Mouse (Mus musculus): ENCODE measurements around the gene Sh3bp1. TPM values are rescaled to one million over a fixed set of nuclear protein-coding genes. Genes with fewer than 3 reads are reported as not detected.

The Sh3bp1 gene
- total and polyA plus RNA-seq, 2 experiments from 2014 or later = 6.4 to 9.8 TPM

DNA sequence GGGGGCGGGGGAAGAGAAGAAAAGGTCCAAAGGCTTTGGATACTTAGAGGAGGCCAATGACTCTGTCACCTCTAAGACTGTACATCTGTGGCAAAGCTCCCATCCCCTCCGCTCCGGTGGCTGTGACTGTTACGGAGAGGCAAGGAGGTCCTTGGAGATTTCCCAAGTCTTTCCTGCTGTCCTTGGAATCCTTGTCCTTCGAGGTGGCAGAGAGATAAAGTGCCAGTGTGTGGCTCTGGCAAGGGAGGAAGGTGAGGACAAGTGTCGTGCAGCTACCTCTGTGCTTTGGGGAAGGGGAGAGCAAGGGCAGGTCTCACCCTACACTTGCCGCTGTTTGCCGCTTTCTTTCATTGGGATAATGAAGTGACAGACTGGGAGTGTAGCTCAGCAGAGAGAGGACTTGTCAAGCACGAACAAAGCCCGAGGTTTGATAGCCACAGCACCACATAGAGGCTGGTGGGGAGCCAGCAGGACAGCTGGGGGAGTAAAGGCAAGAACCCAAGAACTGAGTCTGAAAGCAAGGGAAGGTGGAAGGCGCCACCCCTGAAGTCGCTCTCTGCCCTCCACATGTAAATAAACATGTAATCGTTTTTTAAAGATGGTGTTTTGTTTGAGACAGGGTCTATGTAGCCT lies 25.6 kb upstream of the Sh3bp1 start:
- no peak overlapping the region for H3K4me2 ChIP-seq (ENCODE audit: low read depth, low read length)
- no peaks in the 10 kb centered on the region for H3K36me3 ChIP-seq (replicated peaks; ENCODE audit: control insufficient read depth, insufficient read depth, low read length)
- peaks cover 6% of the 10 kb centered on the region; the same call in 1 of the 2 replicates for H3K4me1 ChIP-seq (ENCODE audit: control insufficient read depth, insufficient read depth)
- WGBS = 36% methylated on average over 13 of the region's 13 CpGs
- H3K27me3 ChIP-seq (ENCODE audit: control insufficient read depth, insufficient read depth, low read length) = no peaks in the 10 kb centered on the region
- ATAC-seq (ENCODE audit: insufficient read depth, low read depth) (no peak), DNase-seq (ENCODE audit: low spot score) (no peak)
- H3K4me3 ChIP-seq (ENCODE audit: low read depth, low read length) = no peak overlapping the region
- H3K9me3 ChIP-seq (replicated peaks; ENCODE audit: control insufficient read depth, low read length) = no peaks in the 10 kb centered on the region
- H3K9ac ChIP-seq (replicated peaks; ENCODE audit: low read depth, low read length) = 0 out of 2 replicates have a peak overlapping the region, but pooled peaks have one; percentile 1
- no peak for TF ChIP-seq EP300 (IDR thresholded peaks at IDR 0.05; ENCODE audit: low read depth)
- peak; percentile 9; the same call in 1 of the 2 replicates for TF ChIP-seq CTCF (IDR thresholded peaks at IDR 0.05; ENCODE audit: low read depth)
- H3K27ac ChIP-seq (ENCODE audit: low read depth) = no peak overlapping the region

DNA sequence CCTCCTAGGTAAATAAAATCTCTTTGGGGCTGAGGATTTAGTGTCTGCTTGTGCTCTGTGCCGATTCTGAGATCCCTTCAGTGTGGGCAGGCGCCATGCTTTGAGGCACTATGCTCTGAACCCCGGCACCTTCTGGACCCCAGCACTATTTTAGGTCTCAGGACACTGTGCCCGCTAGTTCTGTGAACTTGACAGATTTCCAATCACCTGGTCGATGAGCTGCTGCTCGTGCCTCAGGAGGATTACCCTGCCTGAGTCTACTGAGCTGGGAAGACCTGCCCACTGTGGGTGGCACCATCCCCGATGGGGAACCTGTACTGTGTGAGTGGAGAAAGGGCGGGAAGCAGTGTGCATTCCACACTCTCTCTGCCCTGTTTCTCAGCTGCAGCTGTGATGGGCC lies 24.6 kb upstream of the Sh3bp1 start:
- Histone ChIP-seq H3K4me3 (ENCODE audit: low read depth, low read length) (no peak overlapping the region), H3K4me2 (ENCODE audit: low read depth, low read length) (no peak overlapping the region), H3K9me3 (replicated peaks; ENCODE audit: control insufficient read depth, low read length) (no peaks in the 10 kb centered on the region), H3K9ac (replicated peaks; ENCODE audit: low read depth, low read length) (no peak overlapping the region), H3K4me1 (ENCODE audit: control insufficient read depth, insufficient read depth) (peaks cover 6% of the 10 kb centered on the region; the same call in 1 of the 2 replicates), H3K27ac (ENCODE audit: low read depth) (no peak overlapping the region), H3K36me3 (replicated peaks; ENCODE audit: control insufficient read depth, insufficient read depth, low read length) (0 out of 2 replicates have a peak, but pooled peaks cover under 1% of the 10 kb centered on the region), H3K27me3 (ENCODE audit: control insufficient read depth, insufficient read depth, low read length) (no peaks in the 10 kb centered on the region)
- no peak for DNase-seq (ENCODE audit: low spot score)
- TF ChIP-seq EP300 (IDR thresholded peaks at IDR 0.05; ENCODE audit: low read depth) = no peak
- no peak for TF ChIP-seq CTCF (IDR thresholded peaks at IDR 0.05; ENCODE audit: low read depth)
- WGBS = 73% methylated on average over 8 of the region's 8 CpGs
- ATAC-seq (ENCODE audit: insufficient read depth, low read depth) = no peak

DNA sequence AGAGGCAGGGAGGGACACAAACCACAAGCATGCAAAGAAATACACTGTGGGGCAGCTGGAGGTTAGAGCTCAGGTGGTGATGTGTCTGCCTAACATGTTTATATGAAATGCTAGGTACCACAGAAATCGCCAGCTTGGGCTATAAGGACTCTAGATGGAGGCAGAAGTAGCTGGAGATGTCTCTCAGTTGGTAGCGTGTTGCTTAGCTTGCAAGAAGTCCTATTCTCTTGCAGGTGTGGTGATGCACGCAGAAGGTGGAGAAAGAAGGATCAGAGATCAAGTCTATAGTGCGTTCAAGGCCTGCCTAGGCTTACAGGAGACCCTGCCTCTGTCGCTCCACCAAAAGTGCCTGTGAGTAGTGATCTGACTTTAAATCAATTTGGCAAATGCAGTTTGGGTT lies 24.0 kb upstream of the Sh3bp1 start:
- peaks cover 6% of the 10 kb centered on the region; the same call in 1 of the 2 replicates for H3K4me1 ChIP-seq (ENCODE audit: control insufficient read depth, insufficient read depth)
- DNase-seq (ENCODE audit: low spot score) = no peak
- peak overlapping the region; percentile 76; the same call in 1 of the 2 replicates for H3K4me2 ChIP-seq (ENCODE audit: low read depth, low read length)
- peak overlapping the region; percentile 99; the same call in 1 of the 2 replicates for H3K27ac ChIP-seq (ENCODE audit: low read depth)
- H3K27me3 ChIP-seq (ENCODE audit: control insufficient read depth, insufficient read depth, low read length) = no peaks in the 10 kb centered on the region
- no peak overlapping the region for H3K4me3 ChIP-seq (ENCODE audit: low read depth, low read length)
- 0 out of 2 replicates have a peak, but pooled peaks cover 6% of the 10 kb centered on the region for H3K36me3 ChIP-seq (replicated peaks; ENCODE audit: control insufficient read depth, insufficient read depth, low read length)
- H3K9me3 ChIP-seq (replicated peaks; ENCODE audit: control insufficient read depth, low read length) = no peaks in the 10 kb centered on the region
- no peak for TF ChIP-seq EP300 (IDR thresholded peaks at IDR 0.05; ENCODE audit: low read depth)
- no peak for TF ChIP-seq CTCF (IDR thresholded peaks at IDR 0.05; ENCODE audit: low read depth)
- 83% methylated on average over 5 of the region's 5 CpGs for WGBS
- ATAC-seq (ENCODE audit: insufficient read depth, low read depth) = no peak
- no peak overlapping the region for H3K9ac ChIP-seq (replicated peaks; ENCODE audit: low read depth, low read length)

DNA sequence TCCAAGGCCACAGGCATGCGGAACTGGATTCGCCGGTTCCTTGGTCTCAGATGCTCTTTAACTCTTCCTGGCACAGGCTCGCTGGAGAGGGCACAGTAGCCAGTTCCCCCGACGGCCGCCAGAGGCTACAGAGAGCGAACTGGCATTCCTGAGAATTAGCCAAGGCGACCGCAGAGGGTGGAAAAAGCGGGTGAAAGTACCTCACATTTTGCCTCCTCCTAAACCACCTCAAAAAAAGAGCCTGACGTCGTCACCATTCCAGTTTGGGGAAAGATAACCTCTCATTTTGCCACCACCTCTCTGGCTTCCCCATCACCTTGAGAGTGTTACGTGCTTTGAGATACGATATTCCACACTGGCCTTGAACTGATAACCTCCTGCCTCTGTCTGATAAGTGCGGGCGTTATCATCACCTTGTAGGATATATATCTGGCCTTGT lies 23.3 kb upstream of the Sh3bp1 start:
- Histone ChIP-seq H3K27me3 (ENCODE audit: control insufficient read depth, insufficient read depth, low read length) (no peaks in the 10 kb centered on the region), H3K36me3 (replicated peaks; ENCODE audit: control insufficient read depth, insufficient read depth, low read length) (peaks cover 13% of the 10 kb centered on the region), H3K4me3 (ENCODE audit: low read depth, low read length) (peak overlapping the region; percentile 97), H3K9ac (replicated peaks; ENCODE audit: low read depth, low read length) (peak overlapping the region; percentile 97), H3K9me3 (replicated peaks; ENCODE audit: control insufficient read depth, low read length) (no peaks in the 10 kb centered on the region), H3K4me1 (ENCODE audit: control insufficient read depth, insufficient read depth) (peaks cover 6% of the 10 kb centered on the region; the same call in 1 of the 2 replicates), H3K4me2 (ENCODE audit: low read depth, low read length) (peak overlapping the region; percentile 76), H3K27ac (ENCODE audit: low read depth) (peak overlapping the region; percentile 99)
- under 1% methylated on average over 17 of the region's 17 CpGs for WGBS
- ATAC-seq (ENCODE audit: insufficient read depth, low read depth) = peak; percentile 32
- no peak for TF ChIP-seq EP300 (IDR thresholded peaks at IDR 0.05; ENCODE audit: low read depth)
- TF ChIP-seq CTCF (IDR thresholded peaks at IDR 0.05; ENCODE audit: low read depth) = peak; percentile 58
- DNase-seq (ENCODE audit: low spot score) = peak; percentile 89

DNA sequence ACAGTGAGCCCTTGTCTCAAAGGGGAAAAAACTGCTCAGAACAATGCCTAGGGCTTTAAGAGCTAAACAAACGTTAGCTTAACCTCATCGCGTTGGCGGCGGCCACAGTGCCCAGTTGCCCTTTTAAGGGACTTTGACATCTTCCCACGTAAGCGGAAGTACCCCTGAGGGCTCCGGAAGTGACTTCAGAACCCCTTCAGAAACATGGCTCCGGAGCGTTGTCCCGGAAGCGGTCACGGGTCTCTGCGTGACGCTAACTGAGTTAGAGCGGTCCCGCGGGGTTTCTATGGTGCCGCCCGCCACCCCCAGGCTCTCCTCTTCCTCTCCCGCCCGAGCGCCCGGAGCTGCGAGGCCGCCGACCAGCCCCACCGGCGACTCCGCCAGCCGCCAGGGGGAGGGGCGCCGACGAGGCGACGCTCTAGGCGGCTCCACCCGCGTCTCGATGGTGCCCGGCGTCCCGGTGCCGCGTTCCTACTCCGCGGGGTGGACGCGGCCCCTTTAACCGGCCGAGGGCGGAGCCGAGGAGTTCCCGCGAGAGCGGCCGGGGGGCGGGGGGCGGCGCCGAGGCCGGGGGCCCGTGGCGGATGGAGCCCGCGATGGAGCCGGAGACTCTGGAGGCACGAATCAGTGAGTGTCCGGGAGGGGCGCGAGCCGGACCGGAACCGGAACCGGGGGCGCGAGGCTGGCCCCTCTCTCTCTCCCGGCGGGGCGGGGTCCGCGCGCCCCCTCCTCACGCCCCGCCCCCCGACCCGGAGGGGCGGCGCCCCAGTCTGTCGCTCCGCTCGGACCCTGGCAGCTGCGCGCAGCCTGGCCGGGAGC lies 22.4 kb upstream of the Sh3bp1 start, which contains the start of gene Gga1:
Gga1 (plus strand) TSS at position 200 of the 819 bp plus-strand sequence.
- peak within 1 kb of the TSS; percentile 97 for H3K4me3 ChIP-seq (ENCODE audit: low read depth, low read length)
- peak within 1 kb of the TSS; percentile 76 for H3K4me2 ChIP-seq (ENCODE audit: low read depth, low read length)
- H3K9ac ChIP-seq (replicated peaks; ENCODE audit: low read depth, low read length) = peak within 1 kb of the TSS; percentile 97
- no peaks in the 10 kb centered on the region for H3K27me3 ChIP-seq (ENCODE audit: control insufficient read depth, insufficient read depth, low read length)
- WGBS = under 1% methylated on average over 58 of the region's 95 CpGs
- H3K9me3 ChIP-seq (replicated peaks; ENCODE audit: control insufficient read depth, low read length) = no peaks in the 10 kb centered on the region
- ATAC-seq (ENCODE audit: insufficient read depth, low read depth) (peak; percentile 90), DNase-seq (ENCODE audit: low spot score) (peak; percentile 91)
- H3K4me1 ChIP-seq (ENCODE audit: control insufficient read depth, insufficient read depth) = peaks cover 6% of the 10 kb centered on the region; the same call in 1 of the 2 replicates
- H3K36me3 ChIP-seq (replicated peaks; ENCODE audit: control insufficient read depth, insufficient read depth, low read length) = peaks cover 22% of the 10 kb centered on the region
- TF ChIP-seq EP300 (IDR thresholded peaks at IDR 0.05; ENCODE audit: low read depth) (peak; percentile 37; the same call in 1 of the 2 replicates), CTCF (IDR thresholded peaks at IDR 0.05; ENCODE audit: low read depth) (no peak)
- H3K27ac ChIP-seq (ENCODE audit: low read depth) = peak within 1 kb of the TSS; percentile 99

Measured in heart, postnatal 0 days (tissue).